Mouse (Mus musculus) kidney, adult 2 months (tissue): ENCODE measurements at regions not wholly inside any gene's neighbourhood (a gene's known extent, or its start where the extent isn't known, plus 50 kb on each side); places are given as distances from the start of the nearest gene placed in this dataset.

Experiments
- DNase-seq: peaks from one replicate; pipeline ENCODE4 v3.0.0; 2021
- H3K27ac ChIP-seq: fragments of 200-500 bp; 2 replicates; pipeline ENCODE4 v1.5.1; 2012; ENCODE audit warnings: low read depth, low read length, control low read depth, inconsistent platforms; ENCODE audit not compliant: insufficient read depth
- H3K27me3 ChIP-seq: fragments of 200-500 bp; replicated peaks from 2 replicates; pipeline ENCODE4 v1.6.1; 2012; ENCODE audit warnings: mild to moderate bottlenecking, moderate library complexity, low read length, inconsistent platforms; ENCODE audit not compliant: control insufficient read depth, insufficient read depth
- H3K36me3 ChIP-seq: fragments of 200-500 bp; 2 replicates; pipeline ENCODE4 v1.6.1; 2012; ENCODE audit warnings: mild to moderate bottlenecking, moderate library complexity, low read length, inconsistent platforms; ENCODE audit not compliant: control insufficient read depth, insufficient read depth
- H3K4me1 ChIP-seq: fragments of 200-500 bp; 2 replicates; pipeline ENCODE4 v1.6.1; 2011; ENCODE audit warnings: low read length; ENCODE audit not compliant: control insufficient read depth, insufficient read depth
- H3K4me3 ChIP-seq: fragments of 200-500 bp; 2 replicates; pipeline ENCODE4 v1.5.1; 2011; ENCODE audit warnings: mild to moderate bottlenecking, low read depth, low read length, control low read depth; ENCODE audit not compliant: insufficient read depth
- CTCF ChIP-seq: fragments of 200-500 bp; conservative IDR thresholded peaks from 2 replicates; pipeline ENCODE4 v1.5.1; 2011; ENCODE audit warnings: low read depth, mild to moderate bottlenecking, control low read depth, low read length, moderate library complexity, mixed read lengths; ENCODE audit not compliant: insufficient read depth, insufficient read length
- POLR2A ChIP-seq: fragments of 200-500 bp; IDR thresholded peaks from one replicate; pipeline ENCODE4 v1.6.1; 2011; ENCODE audit warnings: low read depth, low read length, control low read depth
- WGBS: fragments of 180-500 bp; shearing (Covaris S2); methylation state at CpG from one replicate; pipeline ENCODE4 v1.1.7; 2018; 5-methylcytosine and 5-hydroxymethylcytosine counted together

DNA sequence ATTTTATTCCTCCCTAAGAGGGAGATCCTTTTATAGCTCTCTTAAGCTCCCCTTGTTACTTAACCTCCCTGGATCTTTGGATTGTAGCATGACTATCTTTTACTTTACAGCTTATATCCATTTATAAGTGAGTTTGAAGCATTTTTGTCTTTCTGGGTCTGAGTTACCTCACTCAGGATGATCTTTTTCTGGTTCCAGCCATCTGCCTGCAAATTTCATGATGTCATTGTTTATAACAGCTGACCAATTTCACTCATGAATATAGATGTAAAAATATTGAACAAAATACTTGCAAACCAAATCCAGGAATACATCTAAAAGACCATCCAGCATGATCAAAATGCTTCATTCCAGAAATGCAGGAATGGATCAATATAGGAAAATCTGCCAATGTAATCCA, 631.3 kb upstream of the Agtr1b start:
- H3K4me1 ChIP-seq: no peaks in the 10 kb centered on the region
- H3K36me3 ChIP-seq: no peaks in the 10 kb centered on the region
- H3K27me3 ChIP-seq: no peaks in the 10 kb centered on the region
- no peak overlapping the region for H3K4me3 ChIP-seq
- DNase-seq: no peak
- H3K27ac ChIP-seq: no peak overlapping the region
- TF ChIP-seq CTCF (no peak), POLR2A (no peak)

GRCm38 (mm10) chr3:20989486-20989970, 622.6 kb upstream of the Agtr1b start:
- no peak for DNase-seq
- Histone ChIP-seq H3K4me1 (0 out of 2 replicates have a peak, but pooled peaks cover 3% of the 10 kb centered on the region), H3K27me3 (no peaks in the 10 kb centered on the region), H3K27ac (no peak overlapping the region), H3K36me3 (no peaks in the 10 kb centered on the region), H3K4me3 (no peak overlapping the region)
- 78% methylated on average over 2 of the region's 2 CpGs for WGBS
- TF ChIP-seq CTCF: no peak
- TF ChIP-seq POLR2A: no peak

GRCm38 (mm10) chr3:20986942-20987341, 620.0 kb upstream of the Agtr1b start:
- H3K36me3 ChIP-seq: no peaks in the 10 kb centered on the region
- no peak overlapping the region for H3K27ac ChIP-seq
- DNase-seq: no peak
- no peak overlapping the region for H3K4me3 ChIP-seq
- WGBS: 6% methylated on average over 1 of the region's 1 CpGs
- no peaks in the 10 kb centered on the region for H3K27me3 ChIP-seq
- H3K4me1 ChIP-seq: 0 out of 2 replicates have a peak, but pooled peaks cover 3% of the 10 kb centered on the region
- TF ChIP-seq POLR2A: no peak
- TF ChIP-seq CTCF: no peak

GRCm38 (mm10) chr3:20986377-20986727, 619.4 kb upstream of the Agtr1b start:
- no peak for DNase-seq
- TF ChIP-seq CTCF: no peak
- TF ChIP-seq POLR2A: no peak
- Histone ChIP-seq H3K27ac (no peak overlapping the region), H3K36me3 (no peaks in the 10 kb centered on the region), H3K27me3 (no peaks in the 10 kb centered on the region), H3K4me3 (no peak overlapping the region), H3K4me1 (0 out of 2 replicates have a peak, but pooled peaks cover 3% of the 10 kb centered on the region)
- 44% methylated on average over 1 of the region's 1 CpGs for WGBS

- Histone ChIP-seq H3K4me3 (no peak overlapping the region), H3K36me3 (no peaks in the 10 kb centered on the region), H3K27me3 (no peaks in the 10 kb centered on the region), H3K27ac (no peak overlapping the region), H3K4me1 (0 out of 2 replicates have a peak, but pooled peaks cover 3% of the 10 kb centered on the region)
- no peak for TF ChIP-seq POLR2A
- TF ChIP-seq CTCF: no peak
- 48% methylated on average over 4 of the region's 4 CpGs for WGBS
- DNase-seq: peak; percentile 50
Measured at GRCm38 (mm10) chr3:20985682-20986376, 618.9 kb upstream of the Agtr1b start.

- DNase-seq: peak; percentile 4
- Histone ChIP-seq H3K27me3 (no peaks in the 10 kb centered on the region), H3K4me1 (0 out of 2 replicates have a peak, but pooled peaks cover 3% of the 10 kb centered on the region), H3K4me3 (no peak overlapping the region), H3K27ac (no peak overlapping the region), H3K36me3 (no peaks in the 10 kb centered on the region)
- no peak for TF ChIP-seq CTCF
- TF ChIP-seq POLR2A: no peak
- WGBS: 32% methylated on average over 1 of the region's 1 CpGs
Measured at GRCm38 (mm10) chr3:20984146-20984545, 617.2 kb upstream of the Agtr1b start.

GRCm38 (mm10) chr3:20973077-20973476, 606.1 kb upstream of the Agtr1b start:
- Histone ChIP-seq H3K4me3 (no peak overlapping the region), H3K4me1 (no peaks in the 10 kb centered on the region), H3K27me3 (no peaks in the 10 kb centered on the region), H3K36me3 (no peaks in the 10 kb centered on the region), H3K27ac (no peak overlapping the region)
- no peak for DNase-seq
- WGBS: 84% methylated on average over 1 of the region's 1 CpGs
- no peak for TF ChIP-seq CTCF
- TF ChIP-seq POLR2A: no peak
